15 mouse cellular contexts compared by ENCODE assay signal in genomic region chr9:23156820-23157570, GRCm38 (mm10).
DNase-seq lines count a peak whose midpoint lies in the region; ATAC-seq and TF ChIP-seq lines count a peak whose summit lies in the region.
"Had no signal": no experiment of that assay in that cellular context is flagged by ENCODE, and none has a peak within 500 bp of the region (broad histone marks: within the 10 kb centered on the region; RNA-seq: fewer than 3 reads in every experiment).

No protein-coding gene starts in this region.

- no peaks in the 10 kb centered on the region for H3K36me3 ChIP-seq in heart, embryonic 13.5 days
- H3K36me3 ChIP-seq: kidney, embryonic 15.5 days; lung, embryonic 15.5 days had no signal

- H3K27me3 ChIP-seq in heart, embryonic 13.5 days (replicated peaks): no peaks in the 10 kb centered on the region
- H3K27me3 ChIP-seq: kidney, embryonic 15.5 days; lung, embryonic 15.5 days had no signal

- no peak for TF ChIP-seq POLR2A in lung, adult 2 months (IDR thresholded peaks at IDR 0.05; ENCODE audit: borderline replicate concordance, extremely low read depth, low read depth, low read length)

- H3K27ac ChIP-seq in heart, embryonic 13.5 days (replicated peaks): 0 out of 2 replicates have a peak overlapping the region, but pooled peaks have one; percentile 12
- H3K27ac ChIP-seq: hindbrain, postnatal 0 days; kidney, embryonic 15.5 days; left cerebral cortex, adult 2 months; lung, embryonic 15.5 days; stomach, postnatal 0 days had no signal

- H3K4me3 ChIP-seq in heart, embryonic 13.5 days: no peak overlapping the region
- no peak overlapping the region for H3K4me3 ChIP-seq in lung, adult 2 months (replicated peaks; ENCODE audit: extremely low read depth, low read depth, low read length)
- H3K4me3 ChIP-seq: kidney, embryonic 15.5 days; left cerebral cortex, adult 2 months; lung, embryonic 15.5 days had no signal

- no peaks in the 10 kb centered on the region for H3K9me3 ChIP-seq in heart, embryonic 13.5 days
- H3K9me3 ChIP-seq: kidney, embryonic 15.5 days; lung, embryonic 15.5 days had no signal

- TF ChIP-seq CTCF in lung, adult 2 months (IDR thresholded peaks at IDR 0.05; ENCODE audit: insufficient read depth, low read length): no peak

- peaks cover 12% of the 10 kb centered on the region for H3K4me1 ChIP-seq in heart, embryonic 13.5 days
- no peaks in the 10 kb centered on the region for H3K4me1 ChIP-seq in lung, adult 2 months (ENCODE audit: control insufficient read depth, insufficient read depth, low read length)
- H3K4me1 ChIP-seq: kidney, embryonic 15.5 days had no signal

- H3K9ac ChIP-seq in heart, embryonic 13.5 days: no peak overlapping the region
- H3K9ac ChIP-seq: kidney, embryonic 15.5 days; lung, embryonic 15.5 days had no signal

- H3K4me2 ChIP-seq in heart, embryonic 13.5 days: no peak overlapping the region
- H3K4me2 ChIP-seq: kidney, embryonic 15.5 days; lung, embryonic 15.5 days had no signal

- no peak for DNase-seq in heart, adult 9 months (ENCODE audit: low spot score in 2 of 2)
- peak; percentile 60 for DNase-seq in adrenal gland, adult 2 months
- DNase-seq in adrenal gland, postnatal 36 days: peak; percentile 62 to 64
- peak; percentile 6 for DNase-seq in large intestine, adult 2 months (ENCODE audit: low read depth, low spot score)
- DNase-seq in frontal cortex, postnatal 14 days (ENCODE audit: low spot score in 2 of 2): no peak
- DNase-seq in lung, adult 2 months: no peak
- DNase-seq: cerebellum, adult 9-11 months; gastrocnemius, postnatal 25 days had no signal

- ATAC-seq in heart, embryonic 13.5 days (ENCODE audit: extremely low read depth, insufficient number of reproducible peaks, low FRiP score, low TSS enrichment): no peak
- ATAC-seq: forebrain, embryonic 16.5 days; hindbrain, postnatal 0 days had no signal

- WGBS in heart, embryonic 13.5 days: 32% methylated on average over 5 of the region's 5 CpGs
- 19% methylated on average over 5 of the region's 5 CpGs for WGBS in large intestine, adult 2 months
- WGBS in lung, adult 2 months: 37% methylated on average over 5 of the region's 5 CpGs

Comparison
In these comparisons a context has a peak if more than half of its experiments do, and no peak if none do; other contexts are left out.
1. DNase-seq: peak in adrenal gland, adult 2 months (single experiment), adrenal gland, postnatal 36 days (2 of 2) and large intestine, adult 2 months (single experiment); none in heart, adult 9 months (0 of 2), frontal cortex, postnatal 14 days (0 of 2) and lung, adult 2 months (single experiment).